Mouse (Mus musculus) spleen, adult 2 months (tissue): Measurements from ENCODE around the gene Rom1. TPM values are rescaled to one million over a fixed set of nuclear protein-coding genes. Genes with fewer than 3 reads are reported as not detected.

Experiments
- DNase-seq, 2 experiments: peaks; one replicate each; pipeline versions ENCODE4 v3.0.0 to v3.0.0-alpha.2; 2012 to 2021; ENCODE audit warnings: low spot score in 2 of 2, low read depth in 1 of 2
- H3K27ac ChIP-seq: fragments of 200-500 bp; 2 replicates; pipeline ENCODE4 v1.5.1; 2012; ENCODE audit warnings: low read length, inconsistent platforms; ENCODE audit not compliant: insufficient read depth
- H3K27me3 ChIP-seq: fragments of 200-500 bp; 2 replicates; pipeline ENCODE4 v1.6.1; 2012; ENCODE audit warnings: mild to moderate bottlenecking, moderate library complexity, low read length, inconsistent platforms; ENCODE audit not compliant: control insufficient read depth, insufficient read depth
- H3K36me3 ChIP-seq: fragments of 200-500 bp; 2 replicates; pipeline ENCODE4 v1.6.1; 2012; ENCODE audit warnings: mild to moderate bottlenecking, low read length, inconsistent platforms; ENCODE audit not compliant: control insufficient read depth, insufficient read depth
- H3K4me1 ChIP-seq: fragments of 200-500 bp; 2 replicates; pipeline ENCODE4 v1.6.1; 2011; ENCODE audit warnings: inconsistent platforms; ENCODE audit not compliant: control insufficient read depth, insufficient read depth, insufficient read length
- H3K4me3 ChIP-seq: fragments of 200-500 bp; 2 replicates; pipeline ENCODE4 v1.5.1; 2011; ENCODE audit warnings: mild to moderate bottlenecking, inconsistent platforms; ENCODE audit not compliant: insufficient read depth, insufficient read length; ENCODE audit errors: extremely low read depth
- CTCF ChIP-seq: fragments of 200-500 bp; IDR thresholded peaks from 2 replicates; pipeline ENCODE4 v1.5.1; 2011; ENCODE audit warnings: mild to moderate bottlenecking, inconsistent platforms; ENCODE audit not compliant: insufficient read depth, insufficient read length, insufficient replicate concordance; ENCODE audit errors: extremely low read depth
- POLR2A ChIP-seq: fragments of 200-500 bp; IDR thresholded peaks from 2 replicates; pipeline ENCODE4 v1.6.1; 2011; ENCODE audit warnings: low read depth, low read length, inconsistent platforms
- WGBS: fragments of 180-500 bp; shearing (Covaris S2); methylation state at CpG from one replicate; pipeline ENCODE4 v1.1.7; 2018; 5-methylcytosine and 5-hydroxymethylcytosine counted together
- polyA plus RNA-seq: library from polyadenylated mRNA; depleted of rRNA; stranded (reverse); fragments of >200 nt; gene quantifications from 2 replicates; pipeline ENCODE4 v1.2.3, GENCODE M21; 2012; rRNA removed

Gene Rom1
- polyA plus RNA-seq, 1 experiment: 10.0 TPM

DNA sequence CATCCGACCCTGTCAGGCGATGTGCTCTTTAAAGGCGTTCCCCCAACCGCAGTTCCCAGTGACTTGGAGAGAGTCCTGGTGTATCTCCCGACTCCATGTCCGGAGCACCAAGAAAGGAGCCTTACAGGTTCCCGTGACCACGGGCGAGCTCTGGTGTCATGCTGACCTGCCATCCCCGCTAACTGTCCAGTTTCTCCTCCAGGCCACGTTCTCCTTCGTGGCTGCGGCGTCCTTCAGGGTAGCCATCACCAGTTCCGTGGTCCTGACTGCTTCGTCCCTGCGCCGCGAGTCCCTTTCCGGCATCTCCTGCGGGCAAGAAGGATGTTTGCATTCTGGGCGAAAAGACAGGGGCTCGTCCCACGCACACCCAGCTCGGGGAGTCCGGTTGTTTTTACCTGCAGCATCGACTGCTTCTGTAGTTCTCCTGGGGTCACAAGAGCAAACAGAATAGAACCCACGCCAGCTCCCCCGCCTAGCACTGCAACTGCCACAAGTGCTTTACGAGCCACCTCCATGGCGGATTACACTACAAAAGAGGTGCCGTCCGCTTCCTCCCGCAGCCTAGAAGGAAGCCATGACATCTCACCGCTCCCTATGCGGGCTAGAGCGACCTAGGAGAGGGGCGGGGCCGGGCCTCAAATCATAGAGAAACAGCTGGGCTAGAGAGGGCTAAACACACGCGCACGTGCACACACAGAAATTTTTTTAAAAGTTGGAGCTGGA, 48.7 kb downstream of the Rom1 start, which contains the start of gene Uqcc3:
Gene Uqcc3 (minus strand): TSS at position 613 of the 723 bp plus-strand sequence.
- no peaks in the 10 kb centered on the region for H3K27me3 ChIP-seq
- DNase-seq: peak; percentile 81 to 87
- H3K4me3 ChIP-seq: peak within 1 kb of the TSS; percentile 89
- TF ChIP-seq CTCF: no peak
- TF ChIP-seq POLR2A: peak; percentile 85
- peak within 1 kb of the TSS; percentile 69 for H3K27ac ChIP-seq
- under 1% methylated on average over 42 of the region's 42 CpGs for WGBS
- peaks cover 2% of the 10 kb centered on the region; the same call in 1 of the 2 replicates for H3K36me3 ChIP-seq
- H3K4me1 ChIP-seq: no peaks in the 10 kb centered on the region; the same call in 1 of the 2 replicates

Other genes starting within 250 kb of the Rom1 start
- gene Slc3a2, start 206.0 kb downstream of the Rom1 start, polyA plus RNA-seq: 122 and 129 TPM in 2 replicates
- 26.2 and 30.2 TPM in 2 replicates for gene Wdr74, start 193.5 kb downstream of the Rom1 start, polyA plus RNA-seq
- gene 1700092M07Rik, start 188.6 kb downstream of the Rom1 start, polyA plus RNA-seq: not detected in 2 replicates
- gene Stx5a, start 187.9 kb downstream of the Rom1 start, polyA plus RNA-seq: 52.8 and 53.0 TPM in 2 replicates
- 80.2 and 104 TPM in 2 replicates for gene Nxf1, start 172.3 kb downstream of the Rom1 start, polyA plus RNA-seq
- 86.1 and 135 TPM in 2 replicates for gene Tmem223, start 158.4 kb downstream of the Rom1 start, polyA plus RNA-seq
- gene Tmem179b, start 154.9 kb downstream of the Rom1 start, polyA plus RNA-seq: 87.9 and 117 TPM in 2 replicates
- gene Taf6l, start 142.9 kb downstream of the Rom1 start, polyA plus RNA-seq: 11.3 and 15.8 TPM in 2 replicates
- gene Polr2g, start 130.8 kb downstream of the Rom1 start, polyA plus RNA-seq: 27.9 and 30.3 TPM in 2 replicates
- gene Zbtb3, start 126.8 kb downstream of the Rom1 start, polyA plus RNA-seq: 2.4 and 2.5 TPM in 2 replicates
- gene Ttc9c, start 110.0 kb downstream of the Rom1 start, polyA plus RNA-seq: 13.2 and 14.2 TPM in 2 replicates
- gene Hnrnpul2, start 109.3 kb downstream of the Rom1 start, polyA plus RNA-seq: 22.0 and 25.4 TPM in 2 replicates
- not detected in 2 replicates for gene AC129217.1, start 99.6 kb downstream of the Rom1 start, polyA plus RNA-seq
- 91.7 and 116 TPM in 2 replicates for gene Bscl2, start 91.9 kb downstream of the Rom1 start, polyA plus RNA-seq
- gene Gng3, start 90.2 kb downstream of the Rom1 start, polyA plus RNA-seq: 0.05 and 0.09 TPM in 2 replicates
- 0.23 and 0.27 TPM in 2 replicates for gene Lrrn4cl, start 78.6 kb downstream of the Rom1 start, polyA plus RNA-seq
- gene Ubxn1, start 57.9 kb downstream of the Rom1 start, polyA plus RNA-seq: 57.9 and 80.6 TPM in 2 replicates
- 20.8 and 27.9 TPM in 2 replicates for gene Uqcc3, start 48.4 kb downstream of the Rom1 start, polyA plus RNA-seq
- 0.94 and 1.4 TPM in 2 replicates for gene Lbhd1, start 45.6 kb downstream of the Rom1 start, polyA plus RNA-seq
- gene Gm49403, start 45.4 kb downstream of the Rom1 start, polyA plus RNA-seq: not detected in 2 replicates
- 11.5 and 15.2 TPM in 2 replicates for gene 1810009A15Rik, start 40.5 kb downstream of the Rom1 start, polyA plus RNA-seq
- 1.2 TPM in 1 of 2 replicates, not detected in the other for gene Gm49416, start 40.4 kb downstream of the Rom1 start, polyA plus RNA-seq
- 21.2 and 27.5 TPM in 2 replicates for gene Ints5, start 36.4 kb downstream of the Rom1 start, polyA plus RNA-seq
- gene Ganab, start 31.3 kb downstream of the Rom1 start, polyA plus RNA-seq: 85.2 and 86.9 TPM in 2 replicates
- 86.0 and 93.4 TPM in 2 replicates for gene B3gat3, start 9.0 kb downstream of the Rom1 start, polyA plus RNA-seq
- gene Eml3, start 196 bp upstream of the Rom1 start, polyA plus RNA-seq: 72.3 and 77.7 TPM in 2 replicates
- gene Mta2, start 12.5 kb upstream of the Rom1 start, polyA plus RNA-seq: 35.0 and 37.7 TPM in 2 replicates
- gene Tut1, start 24.5 kb upstream of the Rom1 start, polyA plus RNA-seq: 18.3 and 22.3 TPM in 2 replicates
- 206 and 242 TPM in 2 replicates for gene Eef1g, start 37.7 kb upstream of the Rom1 start, polyA plus RNA-seq
- gene Ahnak, start 59.9 kb upstream of the Rom1 start, polyA plus RNA-seq: 6.9 and 8.0 TPM in 2 replicates
- gene Scgb1a1, start 158.6 kb upstream of the Rom1 start, polyA plus RNA-seq: 0.26 and 0.91 TPM in 2 replicates
- 4.5 and 6.2 TPM in 2 replicates for gene Asrgl1, start 206.3 kb upstream of the Rom1 start, polyA plus RNA-seq